Mouse (Mus musculus) liver, embryonic 14.5 days (tissue): Measurements from ENCODE around the gene Myom1. TPM values are rescaled to one million over a fixed set of nuclear protein-coding genes. Genes with fewer than 3 reads are reported as not detected.

Source experiments
- ATAC-seq: fragments of 200-750 bp; cut with Nextera tagmentation; 2 replicates; pipeline ENCODE4 v1.8.0; 2017; ENCODE audit warnings: moderate number of reproducible peaks, mild to moderate bottlenecking, moderate library complexity; ENCODE audit not compliant: insufficient read depth
- DNase-seq, 3 experiments: peaks; one replicate each; pipeline ENCODE4 v3.0.0-alpha.2; 2012 to 2013; ENCODE audit warnings: low read depth in 3 of 3, low spot score in 3 of 3
- H3K27ac ChIP-seq: fragments of 300-500 bp; sonication (generic); 2 replicates; pipeline ENCODE4 v1.5.1; 2014; ENCODE audit warnings: moderate library complexity, mild to moderate bottlenecking, control low read depth, inconsistent platforms
- H3K27me3 ChIP-seq: fragments of 300-500 bp; sonication (generic); 2 replicates; pipeline ENCODE4 v1.6.1; 2014; ENCODE audit warnings: mild to moderate bottlenecking, low read length, moderate library complexity; ENCODE audit not compliant: control insufficient read depth, insufficient read depth
- H3K36me3 ChIP-seq: fragments of 300-500 bp; sonication (generic); replicated peaks from 2 replicates; pipeline ENCODE4 v1.6.1; 2014; ENCODE audit warnings: low read depth; ENCODE audit not compliant: control insufficient read depth, insufficient read depth
- H3K4me1 ChIP-seq, 2 experiments: fragments of 200-500 bp in 1 of 2; fragments of 300-500 bp in 1 of 2; sonication (generic) in 1 of 2; replicated peaks; 2 replicates each; pipeline ENCODE4 v1.6.1; 2012 to 2014; ENCODE audit warnings: antibody characterized with exemption in 1 of 2, inconsistent platforms in 1 of 2, low read length in 1 of 2; ENCODE audit not compliant: control insufficient read depth in 2 of 2, insufficient read depth in 2 of 2
- H3K4me2 ChIP-seq: fragments of 300-500 bp; sonication (generic); 2 replicates; pipeline ENCODE4 v1.6.1; 2014; ENCODE audit warnings: low read depth, mild to moderate bottlenecking, control low read depth, moderate library complexity
- H3K4me3 ChIP-seq, 2 experiments: fragments of 200-500 bp in 1 of 2; fragments of 300-500 bp in 1 of 2; sonication (generic) in 1 of 2; 2 replicates each; pipeline ENCODE4 v1.5.1; 2012 to 2014; ENCODE audit warnings: low read depth in 2 of 2, low read length in 2 of 2, mild to moderate bottlenecking in 2 of 2, control low read depth in 1 of 2, inconsistent platforms in 1 of 2, moderate library complexity in 1 of 2; ENCODE audit not compliant: insufficient read depth in 1 of 2
- H3K9ac ChIP-seq: fragments of 300-500 bp; sonication (generic); replicated peaks from 2 replicates; pipeline ENCODE4 v1.6.1; 2014; ENCODE audit warnings: mild to moderate bottlenecking, control low read depth, moderate library complexity
- H3K9me3 ChIP-seq: fragments of 300-500 bp; sonication (generic); 2 replicates; pipeline ENCODE4 v1.6.1; 2016; ENCODE audit warnings: low read length, mixed read lengths; ENCODE audit not compliant: control insufficient read depth
- CTCF ChIP-seq: IDR thresholded peaks from 2 replicates; pipeline ENCODE4 v1.5.1; 2016; ENCODE audit warnings: antibody characterized with exemption, low read depth, control low read depth
- EP300 ChIP-seq: IDR thresholded peaks from 2 replicates; pipeline ENCODE4 v1.6.1; 2016; ENCODE audit warnings: antibody characterized with exemption, low read depth
- WGBS: fragments of 180-500 bp; shearing (Covaris S2); extraction: QIAGEN DNeasy Blood & Tissue Kit; methylation state at CpG from one replicate; pipeline ENCODE4 v1.1.7; 2014; ENCODE audit not compliant: insufficient replicate concordance; 5-methylcytosine and 5-hydroxymethylcytosine counted together
- polyA plus RNA-seq, 2 experiments: library from polyadenylated mRNA; depleted of rRNA in 1 of 2; stranded (reverse) in 1 of 2; unstranded in 1 of 2; fragments of >200 nt; fragmentation: Nextera tagmentation in 1 of 2; extraction: Ambion mirVana in 1 of 2; gene quantifications; 2 replicates each; pipeline versions ENCODE4 v1.2.1 to v1.2.3; 2012 to 2014

Gene Myom1
- polyA plus RNA-seq, 2 experiments = 1.6 to 2.6 TPM

DNA sequence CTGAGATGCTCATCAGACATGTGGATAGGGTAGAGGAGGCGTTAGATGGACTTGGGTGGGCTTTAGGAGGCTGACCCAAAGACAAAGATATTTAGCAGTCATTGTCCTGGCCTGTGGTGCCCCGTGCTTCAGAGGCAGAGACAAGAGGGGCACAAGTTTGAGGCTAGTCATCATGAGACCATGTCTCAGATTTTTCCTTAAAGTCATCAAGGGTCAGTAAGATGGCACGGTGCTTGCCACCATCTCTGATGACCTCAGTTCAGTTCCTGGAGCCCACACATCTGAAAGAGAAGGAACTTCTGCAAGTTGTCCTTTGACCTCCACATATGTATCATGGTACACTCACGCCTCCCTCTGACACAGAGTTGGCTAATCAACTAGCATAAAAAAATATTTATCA is 140.7 kb downstream of the Myom1 start:
- H3K9me3 ChIP-seq = no peaks in the 10 kb centered on the region
- H3K27ac ChIP-seq = no peak overlapping the region
- H3K27me3 ChIP-seq = no peaks in the 10 kb centered on the region
- H3K4me1 ChIP-seq = peaks cover 10 to 27% of the 10 kb centered on the region in 2 experiments
- H3K36me3 ChIP-seq = no peaks in the 10 kb centered on the region
- no peak for DNase-seq
- no peak overlapping the region for H3K4me3 ChIP-seq
- no peak for ATAC-seq
- WGBS = 58% methylated on average over 4 of the region's 4 CpGs
- no peak for TF ChIP-seq CTCF
- TF ChIP-seq EP300 = no peak
- no peak overlapping the region for H3K9ac ChIP-seq
- H3K4me2 ChIP-seq = no peak overlapping the region

DNA sequence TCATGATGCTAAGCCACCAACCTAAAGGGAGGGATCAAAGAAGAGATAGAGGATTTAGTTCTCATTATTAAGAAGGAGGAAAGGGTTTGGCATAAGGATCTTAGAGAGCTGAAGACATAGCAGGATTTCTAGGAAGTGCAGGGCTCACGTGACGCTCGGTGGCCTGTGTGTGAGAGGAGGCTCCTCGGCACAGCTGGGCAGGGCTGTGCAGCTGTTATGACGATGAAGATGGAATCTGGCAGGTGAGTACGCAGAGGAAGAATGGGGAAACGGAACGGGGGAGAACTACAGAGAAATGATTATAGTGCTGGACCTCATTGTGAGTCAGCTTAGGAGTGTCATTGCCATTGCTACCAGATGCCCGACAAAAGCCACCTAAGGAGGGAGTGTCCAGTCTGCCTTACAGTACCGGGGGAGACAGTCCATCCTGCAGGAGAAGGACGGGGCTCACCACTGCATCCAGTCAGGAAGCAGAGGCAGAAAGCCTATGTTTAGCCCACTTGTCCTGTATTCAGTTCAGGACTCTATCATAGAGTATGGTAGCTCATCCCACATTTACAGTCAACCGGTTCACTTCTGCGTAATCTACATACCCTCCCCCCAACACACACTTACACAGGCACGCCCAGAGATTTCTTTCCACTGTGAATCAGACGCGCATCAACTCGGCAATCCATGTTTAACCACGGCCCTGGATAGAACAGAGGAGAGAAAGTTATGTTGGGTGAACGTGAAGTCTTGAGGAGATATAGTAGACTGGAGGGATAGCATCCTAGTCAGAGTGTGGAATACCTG is 142.1 kb downstream of the Myom1 start:
- Histone ChIP-seq H3K9me3 (no peaks in the 10 kb centered on the region), H3K36me3 (no peaks in the 10 kb centered on the region), H3K4me3 (no peak overlapping the region), H3K4me1 (peaks cover 10 to 27% of the 10 kb centered on the region in 2 experiments), H3K27ac (peak overlapping the region; percentile 54), H3K27me3 (no peaks in the 10 kb centered on the region), H3K4me2 (peak overlapping the region; percentile 37), H3K9ac (no peak overlapping the region)
- no peak for DNase-seq
- WGBS = 64% methylated on average over 19 of the region's 19 CpGs
- TF ChIP-seq CTCF = no peak
- no peak for TF ChIP-seq EP300
- peak; percentile 53 for ATAC-seq

DNA sequence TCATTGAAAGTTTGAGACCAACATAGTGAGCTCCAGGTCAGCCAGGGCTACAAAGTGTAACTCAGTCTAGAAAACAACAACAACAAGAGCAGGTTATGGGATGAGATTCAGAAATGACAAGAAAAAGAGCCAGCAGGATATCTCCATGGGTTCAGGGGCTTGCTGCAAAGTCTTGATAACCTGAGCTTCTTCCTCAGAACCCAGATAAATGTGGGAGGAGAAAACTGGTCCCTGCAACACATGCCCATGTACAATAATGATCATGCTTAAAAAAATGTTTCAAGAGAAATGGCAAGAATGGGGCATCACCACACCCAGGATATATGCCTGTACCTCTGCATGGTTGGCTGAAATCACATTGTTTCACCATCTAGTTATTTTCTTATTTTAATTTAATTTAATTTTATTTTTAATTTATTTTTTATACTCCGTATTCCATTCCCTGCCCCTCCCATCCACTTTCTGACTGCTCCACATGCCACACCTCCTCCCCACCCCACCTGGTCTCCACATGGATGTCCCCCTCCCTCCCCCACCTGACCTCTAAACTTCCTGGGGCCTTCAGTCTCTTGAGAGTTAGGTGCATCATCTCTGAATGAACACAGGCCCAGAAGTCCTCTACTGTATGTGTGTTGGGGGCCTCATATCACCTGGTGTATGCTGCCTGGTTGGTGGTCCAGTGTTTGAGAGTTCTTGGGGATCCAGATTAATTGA is 143.0 kb downstream of the Myom1 start:
- peak; percentile 67 to 71 (median 68) for DNase-seq

DNA sequence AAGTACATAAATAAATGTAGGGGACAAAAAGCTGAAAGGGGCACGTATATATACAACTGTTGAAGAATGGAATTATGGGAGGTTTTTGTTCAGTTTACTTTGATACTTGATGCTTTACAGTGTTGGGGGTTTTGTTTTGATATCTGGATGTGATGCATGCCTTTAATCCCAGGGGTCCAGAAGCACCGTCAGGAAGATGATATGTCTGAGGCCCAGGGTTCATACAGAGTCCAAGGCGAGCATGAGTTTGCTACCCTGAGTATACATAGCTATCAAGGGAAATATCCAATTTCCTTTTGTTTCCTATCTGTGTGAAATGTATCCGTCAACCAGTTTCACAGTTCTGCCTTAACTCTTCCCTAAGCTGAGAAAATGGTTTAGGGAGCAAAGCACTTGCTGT is 150.9 kb downstream of the Myom1 start:
- Histone ChIP-seq H3K27me3 (no peaks in the 10 kb centered on the region), H3K4me3 (no peak overlapping the region), H3K36me3 (no peaks in the 10 kb centered on the region), H3K4me2 (no peak overlapping the region), H3K9ac (no peak overlapping the region), H3K4me1 (0 out of 4 replicates have a peak, but pooled peaks cover 0 to 2% of the 10 kb centered on the region in 2 experiments), H3K9me3 (no peaks in the 10 kb centered on the region), H3K27ac (no peak overlapping the region)
- no peak for ATAC-seq
- TF ChIP-seq EP300 (no peak), CTCF (no peak)
- no peak for DNase-seq
- WGBS = 53% methylated on average over 4 of the region's 4 CpGs

More for the DNA sequence above, 143.0 kb downstream of the Myom1 start:
- Histone ChIP-seq H3K9me3 (no peaks in the 10 kb centered on the region), H3K4me1 (peaks cover 10 to 27% of the 10 kb centered on the region in 2 experiments), H3K36me3 (no peaks in the 10 kb centered on the region), H3K4me3 (no peak overlapping the region), H3K27me3 (no peaks in the 10 kb centered on the region), H3K9ac (0 out of 2 replicates have a peak overlapping the region, but pooled peaks have one; percentile 28), H3K27ac (peak overlapping the region; percentile 54), H3K4me2 (peak overlapping the region; percentile 37)
- WGBS = 56% methylated on average over 1 of the region's 1 CpGs
- peak; percentile 91 for ATAC-seq
- TF ChIP-seq CTCF = no peak
- peak; percentile 88 for TF ChIP-seq EP300

DNA sequence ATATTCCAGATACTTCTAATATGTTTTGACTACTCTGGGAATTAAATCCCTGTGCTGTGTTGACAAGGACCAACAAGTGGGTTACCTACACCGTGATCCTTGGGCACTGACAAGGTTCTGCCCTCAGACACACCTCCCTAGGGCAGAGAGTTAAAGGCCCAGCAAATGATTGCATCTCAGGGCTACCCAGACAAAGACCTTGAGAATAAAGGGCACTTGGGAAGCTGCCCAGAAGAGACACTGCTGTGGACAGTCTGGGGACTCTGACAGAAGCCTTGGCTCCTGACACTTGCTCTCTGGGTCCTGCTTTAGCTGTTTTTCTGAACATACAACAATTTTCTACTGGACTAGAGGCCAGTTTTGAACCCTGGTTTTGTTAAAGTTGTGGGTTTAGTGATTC is 152.8 kb downstream of the Myom1 start:
- H3K27ac ChIP-seq = no peak overlapping the region
- H3K4me3 ChIP-seq = no peak overlapping the region
- no peak overlapping the region for H3K9ac ChIP-seq
- H3K4me1 ChIP-seq = peaks cover 2 to 7% of the 10 kb centered on the region in 2 experiments; a peak in 2 of 4 replicates
- no peaks in the 10 kb centered on the region for H3K27me3 ChIP-seq
- H3K9me3 ChIP-seq = no peaks in the 10 kb centered on the region
- WGBS = 74% methylated on average over 1 of the region's 1 CpGs
- no peaks in the 10 kb centered on the region for H3K36me3 ChIP-seq
- no peak overlapping the region for H3K4me2 ChIP-seq
- TF ChIP-seq CTCF (no peak), EP300 (no peak)
- DNase-seq (no peak), ATAC-seq (no peak)
